Mouse (Mus musculus) lung, adult 10 weeks (tissue): ENCODE measurements around the gene Dnmbp. TPM values are rescaled to one million over a fixed set of nuclear protein-coding genes. Genes with fewer than 3 reads are reported as not detected.

ENCODE experiments used
- polyA plus RNA-seq: library from polyadenylated mRNA; stranded (reverse); fragments of 350-450 nt; fragmentation: Illumina TruSeq; extraction: RNeasy Lipid Tissue Mini Kit (QIAGEN cat#74804); gene quantifications from one replicate; pipeline ENCODE4 v1.2.3, GENCODE M21; 2014; ENCODE audit warnings: low read depth, low replicate concordance; ENCODE audit not compliant: insufficient read depth

The Dnmbp gene
- polyA plus RNA-seq, result 4.5 TPM

DNA sequence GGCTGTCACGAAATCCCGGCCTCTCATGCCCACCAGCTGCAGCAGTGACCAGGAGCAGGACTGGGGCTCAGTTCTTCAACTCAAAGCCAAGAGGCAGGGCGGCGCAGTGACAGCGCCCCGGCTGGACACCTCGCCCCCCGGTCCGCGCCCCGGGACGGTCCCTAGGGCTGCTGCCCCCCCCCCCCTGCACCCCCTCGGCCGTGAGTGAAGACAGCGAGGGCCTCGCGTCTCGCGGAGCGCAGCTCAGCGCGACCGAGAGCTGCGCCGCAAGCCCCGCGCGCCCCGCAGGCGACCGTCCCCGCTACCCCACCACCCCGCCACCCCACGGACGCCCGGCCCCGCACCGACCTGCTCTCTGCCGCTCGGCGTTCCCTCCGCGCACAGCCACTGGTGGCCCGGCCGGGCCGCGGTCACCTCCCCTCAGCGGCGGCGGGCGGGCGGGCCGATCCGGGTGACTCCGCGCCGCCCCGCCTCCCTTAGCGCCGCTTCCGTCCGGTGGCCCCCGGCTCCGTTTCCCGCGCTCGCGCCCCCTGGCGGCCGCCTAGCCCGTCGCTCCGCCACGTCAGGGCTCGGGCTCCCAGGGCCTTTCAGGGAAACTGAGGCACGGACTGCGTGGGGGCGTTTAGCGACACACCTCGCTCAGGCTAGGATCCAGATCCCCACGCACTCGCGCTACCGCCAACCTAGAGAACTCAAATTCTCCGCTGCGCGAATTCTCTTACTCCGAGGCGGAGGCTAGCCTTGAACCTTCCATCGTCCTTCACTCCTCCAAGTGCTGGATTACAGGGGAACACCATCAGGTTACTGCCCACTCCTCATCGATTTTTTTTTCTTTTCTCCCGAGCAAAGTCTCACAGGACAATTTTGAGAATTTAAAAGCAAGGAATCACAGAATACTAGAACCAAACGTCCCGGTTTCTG lies at the start of gene Dnmbp:
TSS of gene Dnmbp (minus strand) at position 423 of the 921 bp plus-strand sequence.

DNA sequence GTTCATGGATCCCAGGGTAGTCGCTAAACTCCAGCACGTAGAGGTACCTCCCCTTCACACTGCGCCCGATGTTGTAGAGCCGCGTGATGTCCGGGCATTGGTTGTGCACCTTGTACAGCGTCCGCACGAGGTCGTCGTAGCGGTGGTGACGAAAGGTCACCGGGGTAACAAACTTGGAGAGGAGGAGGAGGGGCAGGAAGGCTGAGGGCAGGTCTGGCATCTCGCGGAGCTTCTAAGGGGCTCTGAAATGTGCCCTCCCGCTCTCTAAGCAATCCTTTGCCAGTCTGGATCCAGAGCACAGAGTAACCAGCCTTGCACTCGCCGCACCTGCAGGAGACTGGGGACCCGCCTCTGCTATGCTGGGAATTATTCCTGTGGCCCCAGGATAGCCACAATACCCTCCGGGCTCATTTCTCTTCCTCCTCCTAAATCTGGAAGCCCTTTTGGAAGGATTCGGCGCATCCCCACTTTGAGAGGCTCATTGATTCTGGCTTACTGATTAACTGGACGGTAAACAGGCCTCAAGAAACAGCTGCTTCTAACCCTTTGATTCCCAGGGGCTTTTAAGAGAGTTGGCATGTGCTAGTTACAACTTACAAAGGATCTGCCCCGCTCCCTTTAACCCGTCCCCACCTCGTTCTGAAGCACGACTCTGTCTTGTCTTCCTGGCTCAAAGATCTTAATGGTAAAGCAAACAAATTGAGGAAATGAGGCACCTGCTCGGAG lies 46.2 kb upstream of the Dnmbp start, which contains the start of gene Cpn1:
TSS of gene Cpn1 (minus strand) at position 488 of the 726 bp plus-strand sequence.

Other genes with a start within 250 kb of the Dnmbp start
- 9.2 TPM for gene Cutc, start 187.2 kb downstream of the Dnmbp start, polyA plus RNA-seq
- gene Cox15, start 187.2 kb downstream of the Dnmbp start, polyA plus RNA-seq, result 5.3 TPM
- not detected for gene Abcc2, start 158.0 kb downstream of the Dnmbp start, polyA plus RNA-seq
- 3.3 TPM for gene Cpn1, start 46.4 kb upstream of the Dnmbp start, polyA plus RNA-seq
- gene Cyp2c23, start 89.0 kb upstream of the Dnmbp start, polyA plus RNA-seq, result 0.35 TPM
- 13.9 TPM for gene Erlin1, start 129.6 kb upstream of the Dnmbp start, polyA plus RNA-seq
- 21.9 TPM for gene Chuk, start 167.3 kb upstream of the Dnmbp start, polyA plus RNA-seq
- gene Cwf19l1, start 195.7 kb upstream of the Dnmbp start, polyA plus RNA-seq, result 9.9 TPM
- 48.7 TPM for gene Bloc1s2, start 206.3 kb upstream of the Dnmbp start, polyA plus RNA-seq